9 mouse cellular contexts compared by ENCODE assay signal in genomic region chr11:113539502-113540209, GRCm38 (mm10).
A peak's percentile ranks its signal among the peaks of the same experiment; 100 is the strongest.
DNase-seq lines count a peak whose midpoint lies in the region; ATAC-seq lines count a peak whose summit lies in the region.
"Had no signal": no experiment of that assay in that cellular context is flagged by ENCODE, and none has a peak within 500 bp of the region (broad histone marks: within the 10 kb centered on the region; RNA-seq: fewer than 3 reads in every experiment).

No protein-coding gene starts in this region.

- H3K4me3 ChIP-seq in heart, embryonic 11.5 days (ENCODE audit: low read depth, low read length): no peak overlapping the region
- no peak overlapping the region for H3K4me3 ChIP-seq in forebrain, embryonic 15.5 days
- no peak overlapping the region for H3K4me3 ChIP-seq in hindbrain, embryonic 14.5 days (replicated peaks; ENCODE audit: low read length)
- H3K4me3 ChIP-seq in stomach, embryonic 15.5 days (replicated peaks): no peak overlapping the region
- H3K4me3 ChIP-seq: embryonic facial prominence, embryonic 12.5 days had no signal

- H3K27ac ChIP-seq in heart, embryonic 11.5 days (ENCODE audit: low read depth, low read length): no peak overlapping the region
- H3K27ac ChIP-seq in forebrain, embryonic 15.5 days (replicated peaks): peak overlapping the region; percentile 93
- H3K27ac ChIP-seq in hindbrain, embryonic 14.5 days: 0 out of 2 replicates have a peak overlapping the region, but pooled peaks have one; percentile 4
- no peak overlapping the region for H3K27ac ChIP-seq in stomach, embryonic 15.5 days
- H3K27ac ChIP-seq: embryonic facial prominence, embryonic 12.5 days had no signal

- no peak overlapping the region for H3K9ac ChIP-seq in heart, embryonic 11.5 days (ENCODE audit: low read depth, low read length)
- H3K9ac ChIP-seq in forebrain, embryonic 15.5 days (replicated peaks): no peak overlapping the region
- no peak overlapping the region for H3K9ac ChIP-seq in hindbrain, embryonic 14.5 days
- no peak overlapping the region for H3K9ac ChIP-seq in stomach, embryonic 15.5 days
- H3K9ac ChIP-seq: embryonic facial prominence, embryonic 12.5 days had no signal

- H3K4me2 ChIP-seq in heart, embryonic 11.5 days: no peak overlapping the region
- 0 out of 2 replicates have a peak overlapping the region, but pooled peaks have one; percentile 9 for H3K4me2 ChIP-seq in forebrain, embryonic 15.5 days (replicated peaks)
- H3K4me2 ChIP-seq in hindbrain, embryonic 14.5 days (replicated peaks): no peak overlapping the region
- no peak overlapping the region for H3K4me2 ChIP-seq in stomach, embryonic 15.5 days
- H3K4me2 ChIP-seq: embryonic facial prominence, embryonic 12.5 days had no signal

- peak; percentile 42 to 53 for DNase-seq in heart, adult 18-20 months
- peak; percentile 72 for DNase-seq in hindbrain, embryonic 14.5 days (ENCODE audit: low spot score)
- DNase-seq in lung, postnatal 14 days: peak; percentile 60

- no peaks in the 10 kb centered on the region for H3K9me3 ChIP-seq in heart, embryonic 11.5 days (replicated peaks; ENCODE audit: control insufficient read depth, low read length)
- H3K9me3 ChIP-seq in forebrain, embryonic 15.5 days: no peaks in the 10 kb centered on the region
- H3K9me3 ChIP-seq in hindbrain, embryonic 14.5 days (ENCODE audit: control insufficient read depth, low read length): no peaks in the 10 kb centered on the region
- no peaks in the 10 kb centered on the region for H3K9me3 ChIP-seq in stomach, embryonic 15.5 days
- H3K9me3 ChIP-seq: embryonic facial prominence, embryonic 12.5 days had no signal

- no peaks in the 10 kb centered on the region; the same call in 1 of the 2 replicates for H3K4me1 ChIP-seq in heart, embryonic 11.5 days (ENCODE audit: control insufficient read depth, insufficient read depth, low read length)
- peaks cover 14% of the 10 kb centered on the region for H3K4me1 ChIP-seq in forebrain, embryonic 15.5 days
- H3K4me1 ChIP-seq in hindbrain, embryonic 14.5 days (replicated peaks; ENCODE audit: control insufficient read depth, insufficient read depth, low read length): peaks cover 1% of the 10 kb centered on the region; the same call in 1 of the 2 replicates
- 0 out of 2 replicates have a peak, but pooled peaks cover 6% of the 10 kb centered on the region for H3K4me1 ChIP-seq in stomach, embryonic 15.5 days
- H3K4me1 ChIP-seq: embryonic facial prominence, embryonic 12.5 days had no signal

- ATAC-seq in heart, embryonic 11.5 days (replicated peaks; ENCODE audit: insufficient number of reproducible peaks, low FRiP score, low TSS enrichment): no peak; the same call in 1 of the 2 replicates
- peak; percentile 96 for ATAC-seq in forebrain, embryonic 15.5 days (replicated peaks)
- ATAC-seq in hindbrain, embryonic 14.5 days (ENCODE audit: low FRiP score): peak; percentile 82; the same call in 1 of the 2 replicates
- 0 out of 2 replicates have a peak, but pooled peaks have one; percentile 39 for ATAC-seq in stomach, embryonic 15.5 days (ENCODE audit: insufficient read depth, low FRiP score, low read depth)
- ATAC-seq in inflammation-experienced regulatory T-cells, adult 6 months: no peak
- ATAC-seq in erythroblast, adult 5-6 weeks (replicated peaks; ENCODE audit: low FRiP score, poor library complexity, severe bottlenecking): no peak

- no peaks in the 10 kb centered on the region for H3K36me3 ChIP-seq in heart, embryonic 11.5 days (ENCODE audit: control insufficient read depth, insufficient read depth, low read length)
- no peaks in the 10 kb centered on the region for H3K36me3 ChIP-seq in forebrain, embryonic 15.5 days
- no peaks in the 10 kb centered on the region for H3K36me3 ChIP-seq in hindbrain, embryonic 14.5 days (replicated peaks; ENCODE audit: control insufficient read depth, insufficient read depth)
- no peaks in the 10 kb centered on the region for H3K36me3 ChIP-seq in stomach, embryonic 15.5 days
- H3K36me3 ChIP-seq: embryonic facial prominence, embryonic 12.5 days had no signal

- 42% methylated on average over 15 of the region's 15 CpGs for WGBS in heart, embryonic 11.5 days (ENCODE audit: insufficient replicate concordance)
- WGBS in forebrain, embryonic 15.5 days: 20% methylated on average over 15 of the region's 15 CpGs
- 29% methylated on average over 13 of the region's 15 CpGs for WGBS in hindbrain, embryonic 14.5 days
- WGBS in stomach, embryonic 15.5 days: 48% methylated on average over 15 of the region's 15 CpGs

- no peaks in the 10 kb centered on the region for H3K27me3 ChIP-seq in heart, embryonic 11.5 days (ENCODE audit: control insufficient read depth, insufficient read depth, low read length)
- no peaks in the 10 kb centered on the region for H3K27me3 ChIP-seq in forebrain, embryonic 15.5 days
- no peaks in the 10 kb centered on the region for H3K27me3 ChIP-seq in hindbrain, embryonic 14.5 days (ENCODE audit: control insufficient read depth, insufficient read depth, low read length)
- H3K27me3 ChIP-seq in stomach, embryonic 15.5 days (replicated peaks): no peaks in the 10 kb centered on the region
- H3K27me3 ChIP-seq: embryonic facial prominence, embryonic 12.5 days had no signal

Comparison
In these comparisons a context has a peak if more than half of its experiments do, and no peak if none do; other contexts are left out.
1. ATAC-seq: peak in forebrain, embryonic 15.5 days (single experiment), hindbrain, embryonic 14.5 days (single experiment) and stomach, embryonic 15.5 days (single experiment); none in heart, embryonic 11.5 days (single experiment), inflammation-experienced regulatory T-cells, adult 6 months (single experiment) and erythroblast, adult 5-6 weeks (single experiment).
2. H3K27ac ChIP-seq: peak in forebrain, embryonic 15.5 days (single experiment) and hindbrain, embryonic 14.5 days (single experiment); none in heart, embryonic 11.5 days (single experiment) and stomach, embryonic 15.5 days (single experiment).
3. Peak in every context shown above with its lines, with median percentiles within 50 percentile points of each other: DNase-seq.